Mouse (Mus musculus): ENCODE data around the gene Psmd1.

The Psmd1 gene

DNA sequence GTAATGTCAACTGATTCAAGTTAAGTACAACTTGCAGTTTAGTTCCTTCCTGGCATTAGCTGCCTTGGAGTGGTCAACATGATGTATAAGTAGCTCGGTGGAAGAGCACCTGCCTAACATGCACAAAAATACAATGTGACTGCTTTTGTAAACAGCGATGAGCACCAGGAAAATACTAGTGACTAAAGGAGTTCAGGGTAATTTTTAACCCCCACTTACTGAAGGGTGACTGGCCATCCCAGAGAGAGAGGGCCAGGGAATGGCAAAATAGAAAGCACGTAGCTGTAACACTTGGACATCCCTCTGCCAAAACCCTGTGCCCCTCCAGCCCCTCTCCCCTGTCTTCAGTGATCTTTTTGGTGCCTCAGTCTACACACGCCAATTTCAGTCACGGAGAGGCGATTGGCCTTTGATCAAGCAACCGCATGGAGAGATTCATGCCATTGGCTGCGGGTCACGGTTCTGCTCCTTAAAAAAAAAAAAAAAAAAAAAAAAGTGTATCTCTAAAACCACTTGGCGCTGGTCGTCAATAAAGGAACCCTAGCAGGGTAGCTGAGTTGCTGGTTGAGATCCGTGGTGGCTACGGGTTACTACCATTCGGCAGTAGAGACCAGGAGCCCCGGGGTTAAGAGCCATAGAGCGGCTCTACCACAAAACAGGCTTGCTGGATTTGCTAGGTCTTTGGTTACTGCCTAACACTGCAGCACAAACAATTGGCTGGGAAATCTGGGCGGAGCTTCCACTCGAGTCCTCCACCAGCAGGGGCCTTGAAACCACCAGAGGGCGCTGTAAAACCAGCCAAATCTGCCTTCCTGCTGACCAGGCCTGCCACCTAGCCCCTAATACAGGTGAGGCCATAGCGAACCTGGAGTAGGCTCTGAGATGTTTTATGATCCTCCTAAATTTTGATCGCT lies 5.1 kb upstream of the Psmd1 start:
- peak; percentile 89 for DNase-seq (ENCODE audit: low spot score)

DNA sequence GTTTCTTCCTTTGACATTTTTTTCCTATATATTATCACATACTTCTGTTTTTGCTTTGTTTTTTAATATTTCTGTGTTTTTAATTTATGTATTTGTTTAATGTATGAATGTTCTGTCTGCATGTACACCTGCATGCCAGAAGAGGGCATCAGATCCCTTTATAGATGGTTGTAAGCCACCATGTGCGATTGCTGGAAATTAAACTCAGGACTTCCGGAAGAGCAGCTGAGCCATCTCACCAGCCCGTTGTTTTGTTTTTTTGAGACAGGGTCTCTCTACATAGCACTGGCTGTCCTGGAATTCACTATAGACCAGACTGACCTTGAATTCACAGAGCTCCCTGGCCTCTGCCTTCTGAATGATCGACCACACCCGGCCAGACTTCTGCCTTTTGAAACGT lies 1.7 kb upstream of the Psmd1 start:
- DNase-seq (ENCODE audit: low spot score), result no peak

DNA sequence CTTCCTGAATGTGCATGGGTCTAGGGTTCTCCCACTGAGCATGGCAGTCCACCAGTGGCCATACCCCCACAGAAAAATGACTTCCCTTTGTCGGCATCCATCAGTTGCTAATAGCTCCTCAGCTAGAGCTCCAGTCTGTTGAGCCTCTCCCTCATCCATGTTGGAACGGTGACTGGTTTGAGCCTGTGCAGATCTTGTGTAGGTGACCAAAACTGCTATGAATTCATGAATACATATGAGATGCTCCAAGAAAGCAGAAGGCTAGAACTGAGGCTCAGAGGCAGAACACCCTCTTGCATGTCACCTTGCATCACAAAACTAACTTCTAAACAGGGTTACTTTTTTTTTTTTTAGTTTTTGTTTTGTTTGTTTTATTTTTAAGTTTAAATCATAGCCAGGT lies 12.4 kb downstream of the Psmd1 start:
- DNase-seq (ENCODE audit: low spot score), result no peak

DNA sequence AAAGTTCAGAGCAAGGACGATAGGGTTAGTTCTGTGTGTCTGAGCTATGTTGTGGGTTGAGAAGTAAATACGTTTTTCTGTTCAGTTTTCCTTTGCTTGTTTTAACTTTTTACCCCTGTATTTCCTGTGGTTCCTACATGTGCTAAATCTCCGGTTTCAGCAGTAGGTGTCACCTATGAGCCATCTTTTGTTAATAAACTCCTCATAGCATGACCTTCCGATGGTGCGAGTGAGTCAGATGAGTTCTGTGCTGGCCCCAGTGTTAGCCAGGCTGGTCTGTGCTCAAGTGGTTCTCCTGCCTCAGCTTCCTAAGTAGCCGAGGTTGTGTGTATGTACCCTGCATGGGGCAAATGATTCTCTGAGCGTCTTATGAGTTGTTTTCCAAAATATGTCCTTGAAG lies 30.2 kb downstream of the Psmd1 start:
- DNase-seq (ENCODE audit: low spot score), result no peak

DNA sequence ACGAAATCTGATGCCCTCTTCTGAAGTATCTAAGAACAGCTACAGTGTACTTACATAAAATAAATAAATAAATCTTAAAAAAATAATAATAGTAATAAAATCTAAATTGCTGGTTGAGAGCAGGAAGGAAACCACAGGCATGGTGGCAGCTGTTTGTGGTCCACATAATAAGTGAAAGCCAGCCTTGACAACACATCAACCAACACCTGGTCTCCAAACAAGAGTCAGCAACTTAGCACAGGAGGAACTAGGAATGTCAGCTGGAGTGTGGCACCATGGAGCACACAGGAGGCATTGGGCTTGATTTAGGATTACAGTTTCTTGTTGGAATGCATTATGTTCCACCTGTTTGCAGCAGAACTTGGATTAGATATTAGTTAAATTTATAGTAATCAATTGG lies 40.9 kb downstream of the Psmd1 start:
- DNase-seq (ENCODE audit: low spot score), result no peak

DNA sequence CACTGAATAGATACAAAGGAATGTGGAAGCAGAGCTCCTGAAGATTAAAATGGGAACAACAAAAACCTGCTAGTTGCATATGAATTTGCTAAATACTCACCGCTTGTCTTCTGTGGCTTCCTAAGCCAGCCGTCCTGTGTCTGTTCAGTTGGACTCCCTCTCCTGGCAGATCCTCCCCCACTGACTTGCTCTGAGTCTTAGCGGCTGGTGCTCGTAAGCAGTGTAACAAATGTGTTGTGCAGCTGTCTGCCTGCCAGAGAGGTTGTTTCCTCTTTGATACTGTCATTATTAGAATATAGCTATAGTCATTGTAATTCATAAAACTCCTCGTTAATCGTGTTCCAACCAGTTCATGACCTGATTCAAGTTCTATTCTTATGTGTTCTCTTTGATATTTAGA lies 47.6 kb downstream of the Psmd1 start, which contains the start of gene Htr2b:
Gene Htr2b (minus strand): TSS at position 192 of the 400 bp plus-strand sequence.
- peak; percentile 13 for DNase-seq (ENCODE audit: low spot score)

DNA sequence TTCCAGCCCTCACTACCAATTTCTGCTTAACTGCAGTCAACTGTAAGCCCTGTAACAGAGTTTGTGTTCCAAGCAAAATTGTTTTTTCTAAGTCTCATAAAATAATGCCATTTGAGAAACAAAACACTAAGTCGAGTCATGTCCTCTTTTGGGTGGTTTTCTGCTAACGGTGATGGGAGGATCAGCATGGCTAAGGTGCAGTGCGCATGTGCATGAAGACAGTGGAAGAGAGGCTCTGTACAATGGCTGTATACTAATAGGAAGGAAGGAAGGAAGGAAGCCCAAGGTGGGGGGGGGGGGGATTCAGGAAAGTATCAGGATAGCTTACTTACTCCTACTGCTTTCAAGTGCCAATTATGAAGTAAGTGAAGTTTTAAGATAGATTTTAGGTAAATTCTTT lies 50.0 kb downstream of the Psmd1 start:
- no peak for DNase-seq (ENCODE audit: low spot score)

DNA sequence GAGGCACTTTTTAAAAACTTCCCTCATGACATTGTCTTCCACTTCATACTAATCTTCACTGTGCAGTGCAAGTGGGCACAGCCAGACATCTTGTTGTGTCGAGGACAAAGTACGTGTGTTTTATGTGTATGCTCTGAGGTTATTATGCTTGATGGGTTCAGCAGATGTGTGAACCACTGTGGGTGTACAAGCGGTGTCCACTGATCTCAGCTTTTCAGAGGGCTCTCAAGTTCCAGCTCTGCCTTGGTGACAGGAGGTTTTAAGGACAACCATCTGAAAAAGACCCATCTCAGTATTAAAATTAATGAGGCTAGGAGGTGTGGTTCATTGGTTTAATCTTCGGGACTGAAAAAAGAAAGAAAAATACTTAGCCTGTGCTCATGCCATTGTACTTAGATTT lies 55.4 kb downstream of the Psmd1 start:
- DNase-seq (ENCODE audit: low spot score), result no peak

DNA sequence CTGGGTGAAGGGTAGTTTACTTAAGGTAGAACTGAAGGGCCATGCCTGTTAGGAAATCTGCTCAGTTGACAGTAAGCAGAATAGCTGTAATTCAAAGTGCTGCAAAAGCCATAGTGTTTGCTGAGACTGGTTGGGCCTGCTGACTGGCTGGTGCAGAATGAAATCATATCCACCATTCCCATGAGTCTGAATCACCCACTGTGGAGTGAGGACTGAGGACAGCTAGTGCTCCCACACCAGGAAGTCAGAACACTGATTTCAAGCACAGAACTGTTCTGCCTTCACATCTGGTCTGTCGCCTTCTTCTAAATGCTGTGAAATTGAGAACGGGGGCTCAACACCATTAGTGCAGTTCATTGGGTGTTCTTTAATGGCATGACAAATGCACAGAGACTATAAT lies 61.8 kb downstream of the Psmd1 start:
- DNase-seq (ENCODE audit: low spot score), result no peak

DNA sequence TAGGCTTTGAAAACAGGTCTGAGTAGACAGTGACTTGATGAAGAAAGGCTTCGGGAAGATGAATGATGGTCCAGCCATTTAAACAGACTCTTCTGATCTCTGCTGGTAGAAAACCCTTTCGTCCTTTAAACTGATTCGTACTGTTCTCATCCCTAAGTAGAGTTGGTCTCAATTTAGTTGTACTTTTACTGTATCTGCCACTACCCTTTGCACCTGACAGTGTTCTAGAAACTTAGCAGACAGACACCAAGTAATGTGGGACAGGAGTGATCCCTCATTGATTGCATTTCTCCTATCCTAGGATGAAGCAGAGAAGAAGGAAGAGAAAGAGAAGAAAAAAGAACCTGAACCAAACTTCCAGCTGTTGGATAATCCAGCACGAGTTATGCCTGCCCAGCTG lies 69.2 kb downstream of the Psmd1 start, which contains the start of gene Gm21972:
Gene Gm21972 (plus strand): TSS at position 301 of the 400 bp plus-strand sequence.
- DNase-seq (ENCODE audit: low spot score), result no peak

DNA sequence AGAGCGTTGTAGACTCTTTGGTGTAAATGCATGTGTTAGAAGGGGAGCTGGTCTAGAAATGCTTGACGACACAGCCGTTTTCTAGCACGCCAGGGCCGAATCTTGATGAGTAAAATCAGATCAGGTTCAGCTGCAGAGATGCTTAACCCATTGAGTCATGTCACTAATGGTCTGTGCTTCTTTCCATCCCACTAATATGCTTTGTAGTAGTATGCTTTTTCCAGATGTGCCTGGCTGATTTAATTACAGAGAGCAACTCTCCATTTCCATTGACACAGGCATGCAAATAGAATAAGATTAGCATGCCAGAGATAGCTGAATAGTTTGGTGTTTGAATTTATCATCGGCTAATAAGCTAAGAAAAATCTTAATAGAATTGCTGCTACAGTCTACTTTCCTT lies 71.1 kb downstream of the Psmd1 start:
- no peak for DNase-seq (ENCODE audit: low spot score)

DNA sequence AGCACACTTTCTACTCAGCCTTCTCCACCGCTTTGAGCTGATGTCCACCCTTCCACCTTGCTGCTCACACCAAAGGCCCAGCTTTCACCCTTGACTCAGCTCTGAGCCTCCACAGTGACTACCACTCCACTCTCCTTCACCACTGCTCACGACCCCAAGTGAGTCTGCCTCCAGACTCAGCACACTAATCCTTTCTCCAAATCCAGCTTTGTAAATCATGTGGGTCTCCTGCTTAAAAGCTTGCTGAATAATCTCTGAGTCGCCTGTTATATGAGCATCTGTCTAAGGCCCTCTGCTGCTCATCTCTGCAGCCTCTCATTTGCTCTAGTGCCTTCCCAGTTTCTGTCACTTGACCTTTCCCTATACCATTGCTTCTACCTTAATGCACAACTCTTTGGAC lies 76.9 kb downstream of the Psmd1 start:
- no peak for DNase-seq (ENCODE audit: low spot score)

DNA sequence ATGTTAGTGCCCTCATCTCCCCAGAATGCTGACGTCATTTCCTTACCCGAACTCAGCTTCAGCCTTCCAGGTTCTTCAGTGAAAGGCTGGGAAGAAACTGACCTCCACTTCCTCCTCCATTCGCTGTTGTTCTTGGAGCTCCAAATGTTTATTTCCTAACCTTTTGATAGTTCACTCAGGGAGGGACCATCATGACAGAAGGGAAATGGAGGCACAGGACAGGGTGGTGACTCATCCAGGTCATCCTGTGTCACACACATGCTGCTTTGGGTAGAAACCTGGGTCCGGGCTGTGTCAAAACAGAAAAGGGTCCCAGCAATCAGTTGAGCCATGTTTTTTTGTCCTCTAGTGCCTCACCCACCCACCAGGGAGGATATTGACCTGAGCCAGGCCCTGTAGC lies 79.0 kb downstream of the Psmd1 start:
- DNase-seq (ENCODE audit: low spot score), result no peak

DNA sequence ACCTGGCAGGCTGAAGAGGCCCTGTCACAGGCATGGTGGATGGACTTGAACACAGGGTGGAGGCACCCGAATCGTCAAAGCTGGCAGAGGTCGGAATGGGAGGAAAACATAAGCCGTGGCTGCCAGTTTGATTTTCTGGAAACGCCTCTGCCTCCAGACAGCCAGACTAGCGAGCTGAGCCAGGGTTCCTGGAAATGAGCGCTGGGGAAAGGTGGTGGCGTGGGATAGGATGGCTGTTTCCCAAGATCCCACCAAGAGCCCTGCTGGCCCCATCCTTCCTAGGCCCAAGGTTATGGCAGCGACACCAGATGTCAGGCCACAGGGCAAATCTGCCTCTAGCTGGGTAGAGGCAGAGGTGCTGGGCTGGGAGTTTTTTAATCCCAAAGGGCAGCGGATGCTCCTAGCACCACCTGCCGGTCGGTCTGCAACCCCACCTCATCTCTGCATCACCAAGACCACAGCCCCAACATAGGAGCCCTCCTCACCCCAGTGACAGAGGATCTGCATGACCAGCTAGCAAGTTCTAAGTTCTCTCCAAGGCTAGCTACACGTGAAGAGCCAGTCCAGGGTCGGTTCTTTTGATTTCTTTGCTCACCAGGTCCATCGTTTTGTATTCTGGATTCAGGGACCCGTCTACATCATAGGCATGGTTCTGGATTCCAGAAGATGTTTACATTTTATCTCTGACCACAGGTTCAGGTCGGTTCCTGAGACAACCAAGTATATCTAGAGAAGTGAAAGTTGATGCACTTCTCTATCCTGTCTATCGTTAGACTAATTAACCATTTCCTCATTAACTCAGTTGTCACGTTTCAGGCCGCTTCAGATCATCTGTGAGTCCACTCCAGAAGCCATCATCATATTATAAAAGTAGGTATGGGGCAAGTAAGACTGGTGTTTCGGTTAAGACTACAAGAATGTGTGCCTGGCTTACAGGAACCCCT lies 80.1 kb downstream of the Psmd1 start:
- no peak for DNase-seq (ENCODE audit: low spot score)

DNA sequence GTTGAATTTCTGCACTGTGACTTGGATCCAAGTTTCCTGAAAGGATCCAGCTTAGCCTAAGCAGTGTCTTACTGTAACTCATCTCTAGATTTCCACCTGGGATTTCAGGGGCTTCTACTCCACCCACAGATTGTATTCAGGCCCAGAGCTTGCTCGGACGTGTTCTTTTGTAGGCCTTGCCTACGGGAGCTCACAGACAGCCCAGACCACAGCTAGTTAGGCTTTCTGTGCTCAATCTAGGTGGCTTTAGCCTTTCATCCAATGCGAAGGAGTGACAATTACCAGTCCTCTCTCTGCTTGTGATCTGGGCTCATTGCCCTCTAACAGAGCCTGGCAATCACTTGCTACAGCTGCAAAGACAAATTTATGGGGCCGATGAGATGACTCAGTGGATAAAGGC lies 82.1 kb downstream of the Psmd1 start:
- DNase-seq (ENCODE audit: low spot score), result no peak

DNA sequence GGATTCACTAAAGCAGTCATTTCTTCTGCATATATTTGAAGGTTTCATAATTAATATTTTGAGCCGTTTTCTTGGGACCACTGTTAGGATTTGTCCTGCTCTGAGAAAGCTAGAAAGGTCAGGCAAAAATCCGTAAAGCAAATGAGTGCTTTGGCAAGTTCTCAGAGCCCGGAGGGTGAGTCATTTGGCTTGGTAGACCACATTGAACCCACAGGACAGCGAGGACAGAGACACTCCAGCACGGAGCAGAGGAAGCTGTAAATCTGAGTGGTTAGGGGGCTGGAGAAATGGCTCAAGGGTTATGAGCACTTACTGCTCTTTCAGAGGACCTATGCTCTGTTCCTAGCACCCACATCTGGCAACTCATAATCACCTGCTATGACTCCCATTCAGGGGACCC lies 83.4 kb downstream of the Psmd1 start:
- no peak for DNase-seq (ENCODE audit: low spot score)

DNA sequence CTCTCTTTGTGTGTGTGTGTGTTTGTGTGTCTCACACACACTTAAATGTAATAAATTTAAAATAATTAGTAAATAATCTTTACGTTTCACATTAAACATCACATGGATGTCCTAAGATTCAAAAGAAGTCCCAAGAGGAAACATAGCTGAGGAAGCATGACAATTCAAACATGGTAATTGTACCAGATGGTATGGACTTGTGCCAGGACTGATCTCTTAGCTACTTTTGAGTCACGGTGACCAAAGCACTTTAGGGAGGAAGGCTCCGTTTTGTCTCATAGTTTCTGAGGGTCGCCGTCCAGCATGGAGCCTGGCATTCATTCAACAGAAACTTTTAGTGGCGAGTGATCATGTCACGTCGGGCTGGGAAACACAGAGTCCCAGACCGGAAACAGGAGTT lies 84.0 kb downstream of the Psmd1 start:
- DNase-seq (ENCODE audit: low spot score), result no peak

DNA sequence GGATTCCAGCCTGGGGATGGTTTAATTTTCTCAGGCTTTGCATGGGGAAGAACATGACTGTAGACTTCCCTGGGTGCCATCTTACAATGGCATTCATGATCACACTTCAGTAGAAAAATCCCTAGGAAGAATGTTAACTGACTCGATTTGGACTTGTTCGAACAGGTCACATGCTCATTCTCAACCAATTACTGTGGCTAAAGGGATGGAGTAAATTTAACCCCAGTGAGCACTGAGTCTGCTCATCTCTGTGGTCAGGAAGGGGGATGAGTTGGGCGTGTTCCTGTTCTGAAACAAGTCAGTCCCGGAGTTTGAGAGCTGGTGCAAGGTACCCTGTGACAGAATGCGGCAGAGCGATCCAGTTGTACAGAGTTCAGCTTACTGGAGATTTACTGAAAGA lies 86.7 kb downstream of the Psmd1 start:
- DNase-seq (ENCODE audit: low spot score), result no peak

DNA sequence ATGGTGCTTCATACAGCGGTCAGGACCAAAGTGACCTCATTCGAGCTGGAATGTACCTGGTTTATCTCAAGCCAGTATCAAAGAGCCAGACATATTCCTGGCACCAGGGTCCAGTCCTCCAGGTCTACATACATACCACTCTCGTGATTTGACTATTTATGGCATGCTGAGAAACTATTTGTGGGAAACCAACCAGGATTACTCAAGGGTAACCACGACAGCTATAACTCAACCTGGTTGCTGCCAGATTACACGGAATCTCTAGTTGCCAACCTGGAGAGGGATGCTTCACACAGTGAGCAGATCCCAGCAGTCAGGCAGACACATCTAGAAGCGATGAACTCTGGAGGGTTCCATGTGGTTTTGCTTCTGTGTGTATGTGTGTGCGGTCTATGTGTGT lies 87.2 kb downstream of the Psmd1 start:
- no peak for DNase-seq (ENCODE audit: low spot score)

DNA sequence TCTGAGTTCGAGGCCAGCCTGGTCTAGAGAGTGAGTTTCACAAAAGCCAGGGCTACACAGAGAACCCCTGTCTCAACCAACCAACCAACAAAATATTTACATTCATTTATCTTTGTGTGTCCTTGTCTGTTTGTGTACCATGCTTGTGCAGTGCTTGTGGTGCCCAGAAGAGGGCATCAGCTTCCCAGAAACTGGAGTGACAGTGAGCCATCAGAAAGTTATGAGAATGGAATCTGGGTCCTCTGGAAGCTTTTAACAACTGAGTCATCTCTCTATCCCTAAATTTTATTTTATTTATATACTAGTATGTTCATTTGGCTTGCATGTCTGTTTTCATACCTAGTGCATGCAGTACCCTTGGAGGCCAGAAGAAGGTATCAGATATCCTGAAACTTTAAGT lies 88.4 kb downstream of the Psmd1 start:
- DNase-seq (ENCODE audit: low spot score), result no peak

DNA sequence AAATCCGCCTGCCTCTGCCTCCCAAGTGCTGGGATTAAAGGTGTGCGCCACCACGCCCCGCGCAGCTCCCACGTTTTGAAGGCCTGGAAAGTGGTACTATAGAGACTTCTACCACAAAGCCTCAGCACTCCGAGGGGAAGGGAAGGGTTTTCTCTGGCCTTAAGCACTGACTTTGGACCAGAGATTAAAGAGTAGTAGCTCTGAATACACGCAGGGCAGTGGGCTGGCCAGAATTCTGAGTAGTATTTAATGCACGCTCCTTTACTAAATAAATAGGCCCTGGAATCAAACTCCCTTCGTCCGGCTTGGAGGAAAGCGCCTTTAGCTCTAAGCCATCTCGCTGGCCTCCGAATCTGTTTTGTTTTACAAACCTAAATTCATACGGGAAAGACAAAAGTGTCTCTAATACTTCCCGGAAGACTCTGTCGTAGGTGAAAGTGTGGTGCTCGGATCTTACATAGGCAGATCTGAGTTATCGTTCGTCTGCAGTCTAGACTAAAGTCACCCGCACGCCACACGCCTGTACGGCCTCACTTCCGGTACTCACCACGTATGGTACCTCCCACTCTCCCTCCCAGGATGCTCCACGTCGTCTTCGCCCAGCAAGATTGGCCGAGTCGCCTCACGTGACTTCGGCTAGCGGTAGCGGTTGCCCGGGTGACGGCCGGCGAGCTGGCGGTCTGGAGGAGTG lies 90.1 kb downstream of the Psmd1 start, which contains the start of gene Armc9:
Gene Armc9 (plus strand): TSS at position 648 of the 691 bp plus-strand sequence.
- DNase-seq (ENCODE audit: low spot score), result peak; percentile 82

DNA sequence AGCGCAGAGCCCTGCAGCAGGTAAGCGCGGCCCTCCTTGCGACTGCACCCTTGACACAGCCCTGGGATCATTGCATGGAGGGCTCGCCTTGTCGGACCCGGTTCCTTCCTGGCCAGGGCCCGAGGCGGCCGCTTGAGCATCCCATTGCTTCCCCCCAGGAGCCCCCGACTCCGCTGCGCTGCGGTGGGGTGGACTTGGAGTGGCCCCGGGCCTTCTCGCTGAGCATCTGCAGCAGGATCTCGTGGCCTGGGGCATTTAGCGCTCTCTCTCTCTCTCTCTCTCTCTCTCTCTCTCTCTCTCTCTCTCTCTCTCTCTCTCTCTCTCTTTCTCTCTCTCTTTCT lies 90.6 kb downstream of the Psmd1 start:
- no peak for DNase-seq (ENCODE audit: low spot score)

All from layer of hippocampus, adult 9-10 months (tissue).